Mouse (Mus musculus) erythroblast, adult 5-6 weeks (primary cell): ENCODE results near the gene Rnf10. TPM values are rescaled to one million over a fixed set of nuclear protein-coding genes. Genes with fewer than 3 reads are reported as not detected.

Source experiments
- ATAC-seq: replicated peaks from 2 replicates; pipeline ENCODE4 v1.8.0; 2016; ENCODE audit warnings: moderate number of reproducible peaks, mild to moderate bottlenecking, moderate TSS enrichment, inconsistent platforms; ENCODE audit not compliant: poor library complexity, low FRiP score, severe bottlenecking
- total RNA-seq, 2 experiments: library from RNA; stranded (forward) in 1 of 2; stranded (reverse) in 1 of 2; fragments of 150-400 nt in 1 of 2; fragments of 200-764, 138-1000 nt in 1 of 2; gene quantifications; 2 replicates each; pipeline versions ENCODE4 v1.2.3 to v1.2.4; 2015 to 2017; ENCODE audit warnings: low replicate concordance in 2 of 2

Rnf10 gene
- total RNA-seq, 2 experiments from 2014 or later: 505 to 1,329 TPM

GRCm38 (mm10) chr5:115278785-115279184, 6.1 kb upstream of the Rnf10 start:
- ATAC-seq: no peak

GRCm38 (mm10) chr5:115278053-115278452, 5.4 kb upstream of the Rnf10 start:
- ATAC-seq: no peak

- ATAC-seq: peak; percentile 37; the same call in 1 of the 2 replicates
Measured at GRCm38 (mm10) chr5:115275998-115276397, 3.3 kb upstream of the Rnf10 start.

- no peak for ATAC-seq
Measured at GRCm38 (mm10) chr5:115274771-115275170, 2.1 kb upstream of the Rnf10 start.

- no peak for ATAC-seq
Measured at GRCm38 (mm10) chr5:115274353-115274752, 1.7 kb upstream of the Rnf10 start.

GRCm38 (mm10) chr5:115273549-115274135, 944 bp upstream of the Rnf10 start:
- ATAC-seq: no peak

GRCm38 (mm10) chr5:115271931-115272811, 527 bp downstream of the Rnf10 start:
- 0 out of 2 replicates have a peak, but pooled peaks have one; percentile 11 for ATAC-seq

GRCm38 (mm10) chr5:115269969-115270368, 2.7 kb downstream of the Rnf10 start:
- ATAC-seq: no peak

- ATAC-seq: no peak
Measured at GRCm38 (mm10) chr5:115268266-115268665, 4.4 kb downstream of the Rnf10 start.

- ATAC-seq: peak; percentile 26
Measured at GRCm38 (mm10) chr5:115267469-115268045, 5.1 kb downstream of the Rnf10 start.

- ATAC-seq: peak; percentile 73
Measured at GRCm38 (mm10) chr5:115266787-115267468, 5.8 kb downstream of the Rnf10 start.

GRCm38 (mm10) chr5:115266340-115266739, 6.4 kb downstream of the Rnf10 start:
- peak; percentile 29 for ATAC-seq

- no peak for ATAC-seq
Measured at GRCm38 (mm10) chr5:115262502-115263291, 10.0 kb downstream of the Rnf10 start.

- ATAC-seq: no peak
Measured at GRCm38 (mm10) chr5:115261880-115262279, 10.8 kb downstream of the Rnf10 start.

- ATAC-seq: no peak
Measured at GRCm38 (mm10) chr5:115261141-115261540, 11.6 kb downstream of the Rnf10 start.

GRCm38 (mm10) chr5:115260356-115260755, 12.3 kb downstream of the Rnf10 start:
- ATAC-seq: no peak

GRCm38 (mm10) chr5:115256909-115257546, 15.7 kb downstream of the Rnf10 start:
- ATAC-seq: no peak

GRCm38 (mm10) chr5:115255472-115255871, 17.2 kb downstream of the Rnf10 start:
- ATAC-seq: no peak

GRCm38 (mm10) chr5:115240191-115240590, 32.5 kb downstream of the Rnf10 start:
- no peak for ATAC-seq
